Mouse (Mus musculus) gastrocnemius, adult 18-20 months (tissue): ENCODE measurements around the gene Olfr1431. TPM values are rescaled to one million over a fixed set of nuclear protein-coding genes. Genes with fewer than 3 reads are reported as not detected.
"Not testable (repeated sequence)": the region's sequence is repeated elsewhere in the genome, so short reads cannot be mapped to it uniquely, and the experiment has no call there.

ENCODE experiments used
- DNase-seq: peaks from one replicate; pipeline ENCODE4 v3.0.0; 2021; ENCODE audit warnings: low spot score
- long read RNA-seq, 2 experiments: library from polyadenylated mRNA; stranded (forward); transcript quantifications; one replicate each; pipeline ENCODE4 v2.0.0; 2021
- total RNA-seq, 2 experiments: library from RNA; stranded (reverse); gene quantifications; 2 replicates each; pipeline ENCODE4 v1.2.3; 2021

Olfr1431 gene
- not detected for total RNA-seq
- long read RNA-seq, experiment 1 = 0 reads
- long read RNA-seq, experiment 2 = 0 reads

GRCm38 (mm10) chr19:12200334-12200733, at the start of gene Olfr1431:
TSS of gene Olfr1431 (plus strand) at chr19:12200634.
- no peak for DNase-seq

GRCm38 (mm10) chr19:12170062-12170599, 30.3 kb upstream of the Olfr1431 start, which contains the start of gene Olfr1555-ps1:
TSS of gene Olfr1555-ps1 (minus strand) at chr19:12170112.
- not testable (repeated sequence) for DNase-seq

- DNase-seq = not testable (repeated sequence)
These were observed 25.0 kb upstream of the Olfr1431 start for GRCm38 (mm10) chr19:12175431-12175830.

DNA sequence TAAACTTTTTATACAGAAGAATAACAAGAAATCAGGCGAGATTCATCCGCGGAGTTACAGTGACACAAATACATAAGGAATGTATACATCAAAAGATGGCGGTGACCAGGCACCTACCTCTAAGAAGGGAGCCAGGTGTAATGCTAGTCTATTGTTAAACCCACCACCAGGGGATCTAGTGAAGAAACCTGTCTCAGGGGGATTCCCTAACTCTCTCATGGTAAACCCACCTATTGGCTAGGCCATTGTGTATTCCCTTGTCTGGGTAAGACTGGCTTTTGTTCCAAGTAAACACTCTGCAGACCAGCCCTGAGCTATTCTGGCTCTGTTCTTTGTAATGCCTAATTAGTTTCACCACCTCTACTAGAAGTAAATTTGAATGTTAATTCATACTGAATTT, 1.4 kb upstream of the Olfr1431 start:
- DNase-seq = not testable (repeated sequence)

- not testable (repeated sequence) for DNase-seq
These were observed 32.1 kb downstream of the Olfr1431 start, which contains the start of gene Olfr1432 for GRCm38 (mm10) chr19:12232496-12232895. TSS of gene Olfr1432 (minus strand) at chr19:12232596.

DNA sequence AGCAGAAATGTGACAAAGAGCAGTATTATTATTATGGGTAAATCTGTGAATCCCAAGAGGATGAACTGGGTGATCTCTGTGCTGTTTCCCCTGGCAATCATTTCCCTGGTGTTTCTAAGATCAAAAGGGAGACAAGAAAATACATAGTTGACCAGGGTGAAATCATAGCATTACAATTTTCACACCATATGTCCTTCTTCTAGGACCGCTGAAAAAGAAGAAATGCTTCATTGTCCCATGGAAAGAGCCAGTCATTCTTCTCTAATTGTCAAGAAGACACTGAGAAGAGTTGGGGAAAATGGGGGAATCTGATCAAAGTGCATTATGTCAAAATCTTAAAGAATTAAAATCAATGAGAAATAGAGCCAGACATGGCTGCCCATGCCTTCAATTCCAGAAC, 41.1 kb downstream of the Olfr1431 start, which contains the start of gene Olfr262:
Olfr262 (minus strand) TSS at position 101 of the 400 bp plus-strand sequence.
- no peak for DNase-seq

DNA sequence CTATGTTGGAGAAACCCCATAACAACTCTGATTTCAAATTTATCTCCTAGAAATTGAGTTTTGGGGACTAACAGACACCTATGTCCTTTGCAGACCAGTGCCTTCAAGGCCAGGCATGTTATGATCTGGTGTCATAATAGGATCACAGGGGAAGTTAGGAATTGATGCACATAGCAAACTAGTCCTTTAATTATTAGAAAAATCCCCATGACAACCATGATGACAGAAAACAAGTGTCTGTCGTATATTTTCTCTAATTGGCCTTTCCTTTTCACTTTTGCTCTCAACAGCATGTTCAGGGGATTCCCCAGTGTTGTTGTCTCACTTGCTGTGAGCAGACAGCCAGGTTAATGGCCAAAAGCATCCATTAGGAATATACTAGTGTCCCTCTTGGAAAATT, 60.3 kb downstream of the Olfr1431 start, which contains the start of gene Olfr235:
Olfr235 (plus strand) TSS at position 301 of the 400 bp plus-strand sequence.
- no peak for DNase-seq

Other genes with a start within 250 kb of the Olfr1431 start
- gene Osbp, start 234.7 kb upstream of the Olfr1431 start, total RNA-seq = 10 to 100 TPM; 53.4 to 56.3 TPM
- gene Olfr1423, start 159.3 kb upstream of the Olfr1431 start, total RNA-seq = not detected
- not detected for gene Olfr1424, start 138.0 kb upstream of the Olfr1431 start, total RNA-seq
- not detected for gene Olfr1425, start 122.9 kb upstream of the Olfr1431 start, total RNA-seq
- gene Olfr1426, start 108.6 kb upstream of the Olfr1431 start, total RNA-seq = not detected
- gene Olfr1427, start 97.3 kb upstream of the Olfr1431 start, total RNA-seq = not detected
- gene Olfr1428, start 84.7 kb upstream of the Olfr1431 start, total RNA-seq = not detected
- gene Olfr76, start 77.4 kb upstream of the Olfr1431 start, total RNA-seq = not detected
- not detected for gene Olfr1555-ps1, start 30.5 kb upstream of the Olfr1431 start, total RNA-seq
- gene Olfr1432, start 32.0 kb downstream of the Olfr1431 start, total RNA-seq = not detected
- gene Olfr262, start 41.0 kb downstream of the Olfr1431 start, total RNA-seq = not detected
- gene Olfr235, start 60.4 kb downstream of the Olfr1431 start, total RNA-seq = not detected
- not detected for gene Olfr1434, start 79.2 kb downstream of the Olfr1431 start, total RNA-seq
- gene Olfr1436, start 98.5 kb downstream of the Olfr1431 start, total RNA-seq = not detected
- not detected for gene Olfr1437, start 124.5 kb downstream of the Olfr1431 start, total RNA-seq
- not detected for gene Olfr1438-ps1, start 135.3 kb downstream of the Olfr1431 start, total RNA-seq
- gene Olfr1440, start 186.6 kb downstream of the Olfr1431 start, total RNA-seq = not detected
- not detected for gene Olfr1441, start 216.8 kb downstream of the Olfr1431 start, total RNA-seq
- not detected for gene Pfpl, start 227.3 kb downstream of the Olfr1431 start, total RNA-seq